Mouse (Mus musculus) heart, adult 2 months (tissue): ENCODE measurements around the gene Pik3r2. TPM values are rescaled to one million over a fixed set of nuclear protein-coding genes. Genes with fewer than 3 reads are reported as not detected.

ENCODE experiments used
- DNase-seq, 2 experiments: peaks; one replicate each; pipeline ENCODE4 v3.0.0; 2021
- H3K27ac ChIP-seq: fragments of 200-600 bp; 2 replicates; pipeline ENCODE4 v1.8.1; 2022
- H3K27me3 ChIP-seq: fragments of 200-500 bp; 2 replicates; pipeline ENCODE4 v1.6.1; 2012; ENCODE audit warnings: mild to moderate bottlenecking, low read length, inconsistent platforms, mixed read lengths; ENCODE audit not compliant: control insufficient read depth, insufficient read depth
- H3K36me3 ChIP-seq: fragments of 200-500 bp; 2 replicates; pipeline ENCODE4 v1.6.1; 2012; ENCODE audit warnings: low read length, inconsistent platforms; ENCODE audit not compliant: control insufficient read depth, insufficient read depth
- H3K4me1 ChIP-seq: fragments of 200-500 bp; 2 replicates; pipeline ENCODE4 v1.6.1; 2011; ENCODE audit warnings: low read length; ENCODE audit not compliant: control insufficient read depth, insufficient read depth
- H3K4me3 ChIP-seq: fragments of 200-600 bp; 2 replicates; pipeline ENCODE4 v1.8.1; 2022
- H3K79me2 ChIP-seq: fragments of 200-500 bp; replicated peaks from 2 replicates; pipeline ENCODE4 v1.6.1; 2012; ENCODE audit warnings: mild to moderate bottlenecking, inconsistent platforms, low read length, moderate library complexity, mixed read lengths; ENCODE audit not compliant: control insufficient read depth, insufficient read depth
- H3K9ac ChIP-seq: fragments of 200-500 bp; 2 replicates; pipeline ENCODE4 v1.6.1; 2012; ENCODE audit warnings: low read depth, mild to moderate bottlenecking, control low read depth, inconsistent platforms, low read length, mixed read lengths
- CTCF ChIP-seq: fragments of 200-600 bp; IDR thresholded peaks from 2 replicates; pipeline ENCODE4 v1.8.1; 2022; ENCODE audit warnings: antibody characterized with exemption, mild to moderate bottlenecking, moderate library complexity
- EP300 ChIP-seq: fragments of 200-500 bp; IDR thresholded peaks from 2 replicates; pipeline ENCODE4 v1.6.1; 2011; ENCODE audit warnings: low read depth, low read length, control low read depth; ENCODE audit not compliant: insufficient read depth
- POLR2A ChIP-seq: fragments of 200-500 bp; IDR thresholded peaks from 2 replicates; pipeline ENCODE4 v1.6.1; 2011; ENCODE audit warnings: mild to moderate bottlenecking, low read depth, low read length, control low read depth; ENCODE audit not compliant: insufficient read depth
- WGBS: fragments of 180-500 bp; shearing (Covaris S2); methylation state at CpG from one replicate; pipeline ENCODE4 v1.1.7; 2018; 5-methylcytosine and 5-hydroxymethylcytosine counted together
- intact Hi-C: fragments of 180-260 bp; cut with DNase I; formaldehyde crosslinking; loops from one replicate; pipeline ENCODE4 v1.15.1; 2025
- polyA plus RNA-seq: library from polyadenylated mRNA; depleted of rRNA; stranded (reverse); fragments of >200 nt; gene quantifications from 2 replicates; pipeline ENCODE4 v1.2.3, GENCODE M21; 2012
- total RNA-seq, 2 experiments: library from RNA; stranded (reverse); gene quantifications; 2 replicates each; pipeline ENCODE4 v1.2.3; 2021

The Pik3r2 gene
- total and polyA plus RNA-seq, 3 experiments: 22.0 to 45.5 (median 22.4) TPM

GRCm38 (mm10) chr8:70794215-70794614, 17.7 kb upstream of the Pik3r2 start:
- H3K79me2 ChIP-seq: no peaks in the 10 kb centered on the region
- DNase-seq: no peak
- H3K4me1 ChIP-seq: peaks cover 6% of the 10 kb centered on the region
- H3K36me3 ChIP-seq: no peaks in the 10 kb centered on the region
- WGBS: 74% methylated on average over 2 of the region's 2 CpGs
- TF ChIP-seq EP300 (no peak), POLR2A (no peak), CTCF (no peak)
- no peak overlapping the region for H3K9ac ChIP-seq
- intact Hi-C loops: no loop called here
- H3K27me3 ChIP-seq: no peaks in the 10 kb centered on the region
- H3K27ac ChIP-seq: no peak overlapping the region
- H3K4me3 ChIP-seq: no peak overlapping the region

DNA sequence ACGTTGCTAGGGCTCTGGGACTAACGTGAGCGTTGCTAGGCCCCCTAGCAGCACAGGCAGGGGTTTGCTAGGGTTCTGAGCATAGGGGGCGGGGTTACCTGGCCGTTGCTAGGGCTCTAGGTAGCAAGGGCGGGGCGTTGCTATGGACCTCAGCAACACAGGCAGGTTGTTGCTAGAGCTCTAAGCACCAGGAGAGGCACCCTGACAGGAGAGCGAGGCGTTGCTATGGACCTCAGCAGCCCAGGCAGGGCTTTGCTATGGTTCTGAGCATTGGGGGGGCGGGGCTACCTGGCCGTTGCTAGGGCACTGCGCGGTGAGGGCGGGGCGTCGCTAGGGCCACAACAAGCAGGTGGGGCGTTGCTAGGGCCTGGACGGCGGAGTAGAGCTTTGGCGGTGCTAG, 16.2 kb upstream of the Pik3r2 start:
- intact Hi-C loops: loop anchor here (1.0 kb wide), 1 partner anchor 12 kb away; no protein-coding TSS in a partner anchor
- Histone ChIP-seq H3K27ac (peak overlapping the region; percentile 41; the same call in 1 of the 2 replicates), H3K4me3 (peak overlapping the region; percentile 92), H3K27me3 (no peaks in the 10 kb centered on the region), H3K9ac (peak overlapping the region; percentile 9; the same call in 1 of the 2 replicates), H3K4me1 (peaks cover 3% of the 10 kb centered on the region), H3K36me3 (no peaks in the 10 kb centered on the region), H3K79me2 (no peaks in the 10 kb centered on the region)
- 4% methylated on average over 20 of the region's 20 CpGs for WGBS
- DNase-seq: no peak
- no peak for TF ChIP-seq CTCF
- no peak for TF ChIP-seq POLR2A
- TF ChIP-seq EP300: no peak

- H3K9ac ChIP-seq: peak overlapping the region; percentile 83
- no peaks in the 10 kb centered on the region for H3K79me2 ChIP-seq
- peaks cover 3% of the 10 kb centered on the region for H3K4me1 ChIP-seq
- no peaks in the 10 kb centered on the region for H3K36me3 ChIP-seq
- TF ChIP-seq EP300 (no peak), POLR2A (peak; percentile 59; the same call in 1 of the 2 replicates)
- intact Hi-C loops: loop anchor here (1.0 kb wide), 1 partner anchor 12 kb away; no protein-coding TSS in a partner anchor
- H3K27ac ChIP-seq: peak overlapping the region; percentile 85
- peak overlapping the region; percentile 92 for H3K4me3 ChIP-seq
- no peaks in the 10 kb centered on the region for H3K27me3 ChIP-seq
- 2% methylated on average over 58 of the region's 58 CpGs for WGBS
- peak; percentile 98 to 100 for DNase-seq
These were observed 15.6 kb upstream of the Pik3r2 start for GRCm38 (mm10) chr8:70791975-70792691.

DNA sequence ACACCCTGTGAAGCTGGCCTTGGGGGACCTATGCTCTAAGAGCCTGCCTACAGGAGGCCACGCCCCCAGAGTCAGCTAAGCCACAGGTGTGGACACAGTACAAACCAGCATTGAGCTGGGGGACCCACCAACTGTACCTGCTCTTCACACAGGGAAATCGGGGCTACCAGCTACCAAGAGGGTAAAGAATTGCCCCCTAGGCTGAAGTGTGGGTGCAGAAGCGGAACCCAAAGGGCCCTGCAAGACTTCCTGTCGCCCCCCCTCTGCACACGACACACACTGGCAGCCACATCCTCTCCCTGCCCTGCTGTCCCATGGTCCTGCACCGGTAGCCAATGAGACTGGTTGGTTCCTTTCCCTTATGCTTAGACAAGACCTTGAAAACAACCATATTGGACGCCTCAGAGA, 14.8 kb upstream of the Pik3r2 start:
- TF ChIP-seq CTCF: no peak
- TF ChIP-seq POLR2A: no peak
- no peak for TF ChIP-seq EP300
- Histone ChIP-seq H3K4me3 (peak overlapping the region; percentile 92), H3K4me1 (peaks cover 3% of the 10 kb centered on the region), H3K79me2 (no peaks in the 10 kb centered on the region), H3K27ac (no peak overlapping the region), H3K9ac (no peak overlapping the region), H3K36me3 (no peaks in the 10 kb centered on the region), H3K27me3 (no peaks in the 10 kb centered on the region)
- peak in 1 of 2 experiments; percentile 64 for DNase-seq
- intact Hi-C loops: no loop called here
- 55% methylated on average over 7 of the region's 7 CpGs for WGBS

DNA sequence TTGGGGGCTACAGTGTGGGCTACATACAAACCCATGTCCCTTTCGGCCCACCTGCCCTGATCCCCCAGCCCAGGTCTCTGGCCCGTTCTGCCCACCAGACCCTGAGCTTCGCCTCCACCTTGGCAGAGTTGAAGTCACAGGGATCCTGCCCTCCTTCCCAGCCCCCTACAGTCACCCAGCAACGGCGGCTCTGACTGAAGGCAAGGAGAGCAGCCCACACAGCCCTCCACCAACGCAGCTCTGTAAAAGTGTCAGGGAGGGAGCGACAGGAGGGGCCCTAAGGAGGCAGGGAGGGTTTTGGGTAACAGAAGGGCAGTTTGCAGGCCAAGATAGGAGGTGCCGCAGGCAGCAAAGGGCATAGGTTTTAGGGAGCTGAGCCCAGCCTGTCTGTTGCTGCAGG, 14.3 kb upstream of the Pik3r2 start:
- TF ChIP-seq EP300 (no peak), POLR2A (no peak), CTCF (no peak)
- Histone ChIP-seq H3K79me2 (no peaks in the 10 kb centered on the region), H3K27ac (no peak overlapping the region), H3K36me3 (no peaks in the 10 kb centered on the region), H3K4me3 (no peak overlapping the region), H3K4me1 (peaks cover 3% of the 10 kb centered on the region), H3K9ac (no peak overlapping the region), H3K27me3 (no peaks in the 10 kb centered on the region)
- WGBS: 75% methylated on average over 8 of the region's 8 CpGs
- intact Hi-C loops: no loop called here
- no peak for DNase-seq

DNA sequence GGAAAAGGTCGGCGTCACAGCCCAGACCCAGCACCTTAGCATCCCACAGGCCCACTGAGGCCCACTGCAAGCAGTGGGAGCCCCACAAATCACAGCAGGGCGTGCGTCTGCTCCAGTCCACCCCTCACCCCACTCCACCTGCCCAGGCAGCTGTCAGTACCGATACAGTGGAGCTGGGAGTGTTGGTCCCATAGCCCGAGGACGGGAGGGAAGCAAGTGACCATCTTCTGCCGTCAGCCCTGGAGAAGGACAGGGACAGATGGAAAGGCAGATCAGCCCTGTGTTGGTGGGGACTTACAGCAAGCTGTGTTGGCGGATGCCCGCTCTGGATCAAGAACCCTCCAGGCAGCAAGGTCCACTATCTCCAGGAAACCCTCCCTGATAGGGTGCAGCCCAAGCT, 12.5 kb upstream of the Pik3r2 start:
- DNase-seq: no peak
- no peak for TF ChIP-seq EP300
- TF ChIP-seq CTCF: no peak
- no peak for TF ChIP-seq POLR2A
- Histone ChIP-seq H3K27me3 (no peaks in the 10 kb centered on the region), H3K9ac (no peak overlapping the region), H3K4me1 (peaks cover 3% of the 10 kb centered on the region), H3K27ac (no peak overlapping the region), H3K79me2 (no peaks in the 10 kb centered on the region), H3K36me3 (no peaks in the 10 kb centered on the region), H3K4me3 (no peak overlapping the region)
- 69% methylated on average over 10 of the region's 10 CpGs for WGBS
- intact Hi-C loops: no loop called here
